Mouse (Mus musculus): Measurements from ENCODE around the gene Xirp1.
A peak's percentile ranks its signal among the peaks of the same experiment; 100 is the strongest.
"Not testable (repeated sequence)": the region's sequence is repeated elsewhere in the genome, so short reads cannot be mapped to it uniquely, and the experiment has no call there.

Xirp1 gene

DNA sequence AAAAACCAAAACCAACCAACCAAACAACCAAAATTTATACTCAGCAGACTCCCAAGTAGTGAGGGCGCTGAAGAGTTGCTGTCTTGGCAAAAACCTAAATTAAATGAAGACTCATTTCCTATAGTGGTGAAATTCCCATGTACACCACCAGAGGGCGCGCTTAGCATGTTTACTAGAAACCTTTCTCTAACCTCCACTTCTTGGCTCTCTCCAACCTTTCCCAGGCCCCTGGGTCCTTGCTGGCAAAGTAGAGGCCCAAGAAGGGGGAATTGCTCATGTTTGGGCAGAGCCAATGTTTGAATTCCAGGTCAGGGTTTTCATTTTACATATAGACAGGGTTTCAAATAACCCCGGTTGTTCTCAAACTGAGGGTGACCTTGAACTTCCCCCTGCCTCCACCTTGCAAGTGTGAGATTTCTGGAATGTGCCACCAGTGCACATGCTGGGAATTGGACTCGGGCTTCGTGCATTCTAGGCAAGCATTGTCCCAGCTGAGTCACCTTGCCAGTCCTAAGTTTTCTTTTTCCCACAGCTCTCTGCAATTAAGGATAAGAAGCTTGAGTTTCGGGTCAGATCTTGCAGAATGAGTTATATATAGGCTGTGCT, 3.0 kb downstream of the Xirp1 start:
- peak; percentile 36 for DNase-seq (ENCODE audit: low read depth, low spot score)

DNA sequence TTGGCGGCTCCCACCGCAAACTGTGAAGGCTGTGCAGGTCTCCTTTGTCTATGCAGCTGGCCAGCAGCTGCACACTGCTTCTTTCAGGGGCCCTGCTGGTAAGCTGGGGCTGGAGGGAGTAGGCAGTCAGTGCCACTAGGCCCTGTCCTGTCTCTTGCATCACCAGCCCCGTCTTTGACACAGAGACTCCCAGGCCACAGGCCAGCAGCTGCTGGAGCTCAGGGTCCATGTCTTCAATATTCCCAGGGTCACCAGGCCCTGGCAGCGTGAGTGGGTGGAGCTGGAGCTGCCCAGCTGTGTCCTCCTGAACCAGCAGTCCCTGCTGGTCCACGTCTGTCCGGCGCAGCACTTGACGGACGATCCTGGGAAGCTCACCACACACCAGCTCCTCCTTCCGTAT, 6.4 kb downstream of the Xirp1 start:
- DNase-seq (ENCODE audit: low read depth, low spot score): no peak

DNA sequence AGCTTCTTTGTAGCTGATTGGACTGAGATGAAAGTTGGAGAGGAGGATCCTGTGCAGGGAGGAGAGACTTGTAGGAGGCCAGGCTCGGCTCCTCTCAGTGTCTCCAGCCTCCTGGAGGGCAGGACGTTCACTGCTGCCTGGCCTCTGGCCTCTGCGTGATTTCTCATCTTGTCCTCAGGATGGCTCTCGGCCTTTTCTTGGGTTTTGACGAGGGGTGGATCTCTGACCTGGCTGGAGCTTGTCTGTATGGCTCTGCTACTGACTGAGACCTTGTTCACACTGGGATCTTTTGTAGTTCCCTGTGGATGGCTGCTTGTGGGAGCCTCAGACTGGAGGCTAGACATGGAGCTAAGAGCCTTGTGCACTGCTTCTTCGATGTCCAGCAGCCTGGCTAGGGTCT, 8.6 kb downstream of the Xirp1 start:
- no peak for DNase-seq (ENCODE audit: low read depth, low spot score)

DNA sequence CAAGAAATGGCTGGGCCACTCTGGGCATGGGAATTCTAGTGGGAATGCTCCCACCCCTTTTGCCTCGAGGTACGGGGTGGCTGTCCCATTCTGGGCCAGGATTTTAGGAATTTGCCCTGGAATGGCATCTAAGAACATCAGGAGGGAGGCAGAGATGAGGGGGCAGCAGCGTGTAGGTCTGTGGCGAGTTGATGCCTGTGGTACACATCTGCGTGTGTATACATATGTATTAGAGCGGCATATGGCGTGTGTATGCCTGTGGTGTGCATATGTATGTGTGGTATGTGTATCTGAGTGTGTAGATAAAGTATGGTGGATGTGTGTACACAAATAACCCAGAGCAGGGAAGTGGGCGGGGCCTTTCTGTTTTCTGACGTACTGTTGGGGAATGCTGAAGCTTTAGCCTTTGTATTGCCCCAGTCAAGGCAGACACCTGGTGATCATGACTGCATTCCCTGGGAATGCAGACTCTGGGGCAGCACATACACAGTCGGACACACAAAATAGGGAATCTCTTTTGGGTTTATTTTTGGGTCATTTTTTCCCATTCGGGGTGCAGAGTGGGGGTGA, 10.1 kb downstream of the Xirp1 start:
- no peak for DNase-seq (ENCODE audit: low read depth, low spot score)

DNA sequence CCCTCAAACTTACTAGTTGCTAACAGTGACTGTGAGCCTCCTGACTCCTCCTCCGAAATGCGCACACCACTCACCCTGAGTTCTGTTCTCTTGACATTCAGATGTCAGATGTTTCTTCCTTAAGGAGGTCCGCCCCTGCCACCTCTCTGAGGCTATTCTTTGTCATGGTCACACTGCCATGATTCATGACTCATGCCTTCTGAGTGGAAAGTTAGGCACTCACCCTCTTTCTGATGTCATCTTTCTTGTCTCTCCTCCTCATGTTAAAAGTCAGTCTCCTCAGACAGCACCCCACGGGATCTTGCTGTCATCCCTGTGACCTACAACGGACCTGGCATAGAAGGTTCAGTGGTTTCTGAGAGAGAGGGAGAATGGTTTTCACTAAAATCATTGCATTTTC, 10.6 kb downstream of the Xirp1 start:
- no peak for DNase-seq (ENCODE audit: low read depth, low spot score)

DNA sequence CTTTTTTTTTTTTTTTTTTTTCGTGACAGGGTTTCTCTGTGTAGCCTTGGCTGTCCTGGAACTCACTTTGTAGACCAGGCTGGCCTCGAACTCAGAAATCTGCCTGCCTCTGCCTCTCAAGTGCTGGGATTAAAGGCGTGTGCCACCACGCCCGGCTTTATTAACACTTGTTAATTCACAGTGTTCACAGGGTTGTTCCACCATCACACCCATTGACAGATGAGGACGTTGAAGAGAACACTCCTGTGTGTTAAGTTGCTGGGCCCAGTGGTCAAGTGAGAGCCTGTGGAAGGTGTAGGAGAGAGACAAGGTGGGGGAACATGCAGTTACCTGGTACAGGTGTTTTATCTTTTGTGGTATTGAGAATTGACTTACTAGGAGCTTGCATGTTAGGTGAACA, 11.2 kb downstream of the Xirp1 start:
- not testable (repeated sequence) for DNase-seq (ENCODE audit: low read depth, low spot score)

DNA sequence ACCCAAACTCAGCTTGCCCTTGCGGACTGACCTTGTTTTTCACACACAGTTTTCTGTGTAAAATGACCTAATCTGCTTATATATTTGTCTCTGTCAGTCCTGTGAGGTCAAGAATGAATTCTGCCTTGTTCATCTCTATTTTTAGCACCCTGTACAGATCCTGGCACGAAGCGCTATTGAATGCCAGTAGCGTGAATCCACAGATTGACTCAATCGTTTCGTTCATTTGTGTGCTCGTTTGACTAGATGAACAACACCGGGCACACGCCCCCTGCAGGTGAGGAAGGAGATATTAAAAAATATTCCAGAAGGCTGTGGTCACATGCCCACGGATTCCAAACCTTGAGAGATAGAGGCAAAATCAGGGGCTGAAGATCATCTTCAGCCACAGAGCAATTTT, 11.9 kb downstream of the Xirp1 start:
- DNase-seq (ENCODE audit: low read depth, low spot score): peak; percentile 47

DNA sequence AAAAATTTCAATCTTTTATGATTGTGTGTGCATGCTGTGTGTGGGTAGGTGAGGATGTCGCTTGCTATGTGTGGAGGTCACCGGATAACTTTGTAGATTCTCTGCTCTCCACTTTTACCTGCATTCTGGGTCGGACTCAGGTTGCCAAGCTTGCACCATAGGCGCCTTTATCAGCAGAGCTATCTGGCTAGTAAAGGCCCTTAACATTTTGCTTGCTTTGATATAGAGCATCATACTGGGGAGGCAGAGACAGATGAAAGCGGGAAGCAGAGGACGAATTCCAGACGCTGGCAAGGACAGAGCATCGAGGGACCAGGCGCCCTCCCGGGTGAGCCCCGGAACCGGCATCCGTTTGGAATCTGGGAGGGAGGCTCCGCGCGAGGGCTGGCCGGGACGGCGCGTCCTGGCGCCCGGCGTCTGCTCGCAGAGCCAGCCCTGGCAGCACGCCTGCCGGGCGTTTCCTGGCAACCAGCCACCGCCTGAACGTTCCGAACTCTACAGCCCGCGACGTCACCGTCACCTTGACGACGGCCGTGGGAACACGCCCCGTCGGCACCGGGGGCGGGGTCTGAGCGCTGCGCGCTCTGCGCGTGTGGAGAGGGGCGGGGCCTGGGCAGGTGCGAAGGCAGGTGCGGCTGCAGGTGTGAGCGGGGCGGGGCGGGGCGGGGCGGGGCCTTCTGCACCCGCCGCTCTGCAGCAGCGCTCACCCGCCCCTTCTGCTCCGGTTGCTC, 12.5 kb downstream of the Xirp1 start:
- DNase-seq (ENCODE audit: low read depth, low spot score): peak; percentile 84

DNA sequence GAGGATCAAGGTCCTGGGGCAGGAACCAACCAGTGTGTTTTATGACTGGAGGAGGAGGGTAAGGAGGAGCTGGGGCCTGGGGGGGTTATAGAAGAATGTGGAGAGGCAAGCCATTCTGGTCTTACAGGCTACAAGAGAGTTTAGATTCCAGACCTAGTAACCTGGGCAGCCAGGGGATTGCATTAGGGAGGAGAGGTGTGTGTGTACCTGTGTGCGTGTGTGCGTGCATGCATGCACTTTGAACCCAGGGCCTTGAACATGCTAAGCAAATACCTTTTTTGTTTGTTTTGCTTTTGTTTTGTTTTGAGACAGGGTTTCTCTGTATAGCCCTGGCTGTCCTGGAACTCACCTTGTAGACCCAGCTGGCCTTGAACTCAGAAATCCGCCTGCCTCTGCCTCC, 13.5 kb downstream of the Xirp1 start:
- DNase-seq (ENCODE audit: low read depth, low spot score): no peak

DNA sequence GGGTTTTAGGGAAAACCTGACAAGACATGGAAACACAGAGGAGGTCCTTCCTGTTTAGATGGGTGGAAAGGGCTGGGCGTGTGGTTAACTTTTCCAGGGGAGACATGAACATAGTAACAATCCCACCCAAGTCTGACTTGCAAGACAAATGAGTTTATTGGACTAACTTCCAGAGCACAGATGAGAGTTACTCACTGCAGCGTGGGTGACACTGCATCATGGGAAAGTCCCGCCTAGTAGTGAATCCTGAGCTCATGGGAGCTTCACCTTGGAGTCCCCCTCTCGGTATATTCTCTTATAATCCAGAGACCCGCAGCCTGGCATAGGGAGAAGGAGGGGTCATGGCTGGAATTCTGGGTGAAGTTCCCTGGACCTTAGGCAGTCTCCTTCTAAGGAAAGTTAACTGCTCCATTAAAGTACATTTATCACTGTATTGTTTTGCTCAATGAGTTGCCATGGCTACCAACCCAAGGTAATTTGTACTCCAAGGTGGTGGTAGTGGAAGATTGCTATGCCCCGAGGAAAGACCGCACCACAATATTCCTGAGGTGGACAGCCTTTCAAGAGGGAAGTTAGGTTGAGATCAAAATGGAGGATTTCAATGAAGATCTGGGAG, 14.1 kb downstream of the Xirp1 start:
- no peak for DNase-seq (ENCODE audit: low read depth, low spot score)

DNA sequence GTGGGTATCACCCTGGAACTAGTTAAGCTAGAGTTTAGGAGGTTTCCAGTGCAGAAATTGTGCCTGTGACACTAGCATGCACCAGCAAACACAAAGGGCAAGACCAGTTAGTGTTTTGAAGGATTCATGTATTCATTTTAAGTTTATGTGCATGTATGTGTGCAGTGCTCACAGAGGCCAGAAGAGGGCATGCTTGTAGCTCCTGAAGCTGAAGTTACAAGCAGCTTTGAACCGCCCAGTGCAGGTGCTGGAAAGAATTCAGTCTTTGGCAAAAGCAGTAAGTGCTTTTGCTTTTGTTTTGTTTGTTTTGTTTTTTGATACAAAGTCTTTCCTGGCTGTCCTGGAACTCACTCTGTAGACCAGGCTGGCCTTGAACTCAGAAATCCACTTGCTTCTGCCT, 15.6 kb downstream of the Xirp1 start:
- DNase-seq (ENCODE audit: low read depth, low spot score): no peak

DNA sequence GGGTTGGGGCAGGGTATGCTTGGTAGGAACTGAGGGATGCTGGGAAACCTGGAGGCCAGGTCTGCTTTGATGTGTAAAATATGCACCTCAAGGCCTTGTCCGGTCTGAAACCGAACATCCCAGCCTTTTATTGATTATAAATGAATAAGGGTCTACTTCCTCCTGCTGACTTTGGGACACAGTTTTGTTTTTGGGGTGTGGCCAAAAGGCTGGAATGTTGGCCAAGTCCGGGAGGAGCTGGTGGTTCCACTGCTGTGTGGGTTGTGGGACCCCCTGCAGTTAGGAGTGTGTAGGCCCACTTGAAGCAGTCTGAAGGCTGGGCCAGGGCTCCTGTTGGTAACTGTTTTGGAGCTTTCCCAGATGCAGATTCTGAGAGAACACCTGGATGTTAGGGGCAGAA, 17.5 kb downstream of the Xirp1 start:
- DNase-seq (ENCODE audit: low read depth, low spot score): no peak

DNA sequence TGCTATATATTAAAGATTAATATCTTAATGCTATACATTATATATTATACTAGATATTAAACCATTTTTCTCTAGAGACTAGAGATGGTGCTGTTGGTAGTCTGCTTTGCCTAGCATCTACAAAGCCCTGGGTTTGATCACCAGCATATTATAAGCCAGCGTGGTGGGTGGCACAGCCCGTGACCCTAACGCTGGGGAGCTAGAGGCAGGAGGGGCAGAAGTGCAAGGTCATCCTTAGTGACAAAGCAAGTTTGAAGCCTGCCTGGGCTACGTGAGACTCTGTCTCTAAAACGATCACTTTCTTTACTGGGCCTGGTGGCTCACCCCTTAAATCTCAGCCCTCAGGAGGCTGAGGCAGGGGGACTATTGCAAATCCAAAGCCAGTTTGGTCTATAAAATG, 20.5 kb downstream of the Xirp1 start:
- no peak for DNase-seq (ENCODE audit: low read depth, low spot score)

DNA sequence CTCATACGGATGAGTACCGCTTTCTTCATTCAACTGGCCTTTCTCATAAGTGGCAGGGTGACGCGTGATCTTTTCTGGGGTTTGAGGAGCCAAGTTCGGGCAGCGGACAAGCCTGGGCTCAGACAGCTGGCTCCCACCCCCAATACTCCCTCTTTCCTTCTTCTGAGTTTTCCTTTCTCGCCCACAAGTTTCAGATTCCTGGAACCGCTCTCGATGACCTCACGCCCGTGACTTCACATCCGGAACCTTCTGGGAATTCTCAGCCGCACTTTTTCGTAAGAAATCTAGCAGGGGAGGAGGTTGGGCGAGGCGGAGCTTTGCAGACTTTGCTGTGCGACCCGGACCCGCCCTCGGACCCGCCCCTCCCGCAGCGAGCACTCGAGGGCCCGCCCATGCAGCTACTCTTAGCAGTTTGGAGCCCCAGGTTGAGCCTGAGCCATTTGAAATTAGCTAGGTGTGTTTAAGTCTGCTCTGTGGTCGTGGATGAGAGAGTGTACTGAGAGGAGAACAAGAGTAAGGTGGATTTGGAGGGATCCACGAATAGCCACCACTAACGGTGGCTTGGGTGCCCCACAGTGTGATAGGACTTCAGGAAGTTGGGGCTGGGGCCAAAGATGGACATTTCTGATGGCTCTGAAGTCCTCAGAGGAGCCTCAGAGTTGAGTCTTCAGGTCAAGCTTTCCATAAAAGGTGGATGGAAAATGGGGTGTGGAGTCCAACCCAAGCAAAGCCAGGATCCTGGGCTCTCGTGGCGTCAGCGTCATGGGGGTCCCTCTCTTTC, 21.3 kb downstream of the Xirp1 start:
- DNase-seq (ENCODE audit: low read depth, low spot score): no peak

DNA sequence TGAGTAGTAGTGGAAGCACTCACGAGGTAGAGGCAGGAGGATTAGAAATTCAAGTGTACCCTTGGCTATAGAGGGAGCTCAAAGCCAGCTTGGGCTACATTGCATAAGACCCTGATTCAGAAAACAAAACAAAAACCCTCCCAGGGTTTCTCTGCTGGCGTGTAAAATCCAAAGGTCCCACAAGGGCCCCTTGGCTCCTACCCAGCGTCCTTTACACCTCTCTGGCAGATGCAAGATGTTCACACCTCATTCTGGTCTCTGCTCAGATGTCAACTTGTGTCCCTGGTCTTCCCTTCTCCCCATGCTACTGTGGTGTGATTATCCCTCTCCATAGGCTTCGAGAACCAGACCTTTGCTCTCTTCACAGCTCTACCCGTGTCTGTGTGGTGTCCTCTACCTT, 22.6 kb downstream of the Xirp1 start:
- no peak for DNase-seq (ENCODE audit: low read depth, low spot score)

DNA sequence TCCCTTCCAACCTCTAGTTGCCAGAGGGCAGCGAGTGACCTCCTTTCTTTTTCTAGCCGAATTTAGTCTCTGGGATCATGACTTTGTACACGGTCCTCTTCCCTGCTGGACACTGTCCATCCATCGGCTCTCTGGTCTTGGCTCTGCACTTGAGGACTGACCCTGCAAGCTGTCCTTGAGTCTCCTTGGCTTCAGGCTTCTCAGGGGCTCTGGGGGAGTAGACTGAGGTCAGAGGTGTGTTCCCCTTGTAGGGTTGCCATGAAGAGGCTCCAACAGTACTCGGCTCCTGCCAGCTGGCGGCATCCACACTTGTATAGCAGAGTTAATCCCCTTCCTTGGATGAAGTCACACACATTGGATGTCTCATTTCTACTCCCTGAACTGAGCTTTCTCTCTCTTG, 23.8 kb downstream of the Xirp1 start:
- no peak for DNase-seq (ENCODE audit: low read depth, low spot score)

DNA sequence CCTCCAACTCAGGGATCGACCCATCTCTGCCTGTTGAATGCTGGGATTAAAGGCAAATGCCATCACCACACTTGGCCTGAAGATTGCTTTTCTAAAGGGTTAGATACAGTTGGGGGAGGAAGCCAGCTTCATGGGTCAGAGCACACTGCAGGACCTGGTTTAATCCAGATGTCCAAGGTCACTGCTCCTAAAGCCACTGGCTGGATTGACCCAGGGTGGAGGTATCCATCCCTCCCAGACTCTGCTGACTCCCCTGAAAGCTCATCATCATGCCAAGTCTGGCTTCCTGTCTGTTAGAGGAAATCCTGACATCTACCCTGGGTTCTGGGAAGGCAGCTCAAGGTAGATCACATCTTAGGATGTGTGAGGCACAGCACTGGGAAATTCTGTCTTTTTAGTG, 24.6 kb downstream of the Xirp1 start:
- no peak for DNase-seq (ENCODE audit: low read depth, low spot score)

DNA sequence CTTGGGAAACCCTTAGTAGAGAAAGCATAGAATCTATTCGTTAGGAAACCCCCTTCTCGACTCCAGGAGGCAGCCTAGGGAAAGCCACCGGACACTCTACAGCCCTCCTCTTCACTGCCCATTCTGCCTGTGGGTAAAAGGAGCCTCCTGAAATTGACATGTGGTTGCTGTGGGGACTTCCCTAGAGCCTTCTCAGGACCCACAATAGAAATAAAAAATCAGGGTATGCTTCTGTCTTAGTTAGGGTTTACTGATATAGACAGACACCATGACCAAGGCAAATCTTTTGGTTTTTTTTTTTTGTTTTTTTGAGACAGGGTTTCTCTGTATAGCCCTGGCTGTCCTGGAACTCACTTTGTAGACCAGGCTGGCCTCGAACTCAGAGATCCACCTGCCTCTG, 27.3 kb downstream of the Xirp1 start:
- no peak for DNase-seq (ENCODE audit: low read depth, low spot score)

DNA sequence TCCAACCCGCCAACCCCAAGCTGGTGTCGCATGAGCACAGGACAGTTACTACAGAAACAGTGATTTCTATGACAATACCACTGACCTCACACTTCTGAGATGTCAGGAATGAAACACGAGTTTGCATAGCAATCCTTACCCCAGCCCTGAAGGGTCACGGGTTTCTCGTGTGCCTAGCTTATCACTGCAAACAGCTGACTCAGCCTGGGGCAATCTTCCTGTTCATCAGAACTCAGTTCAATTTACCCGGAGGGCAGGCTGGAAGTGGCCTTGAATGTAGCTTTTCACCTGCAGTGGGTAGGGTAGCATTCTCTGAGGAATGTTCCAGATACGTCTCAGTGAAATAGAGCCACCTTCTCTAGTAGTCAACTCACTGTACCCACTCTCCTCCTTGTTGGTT, 29.2 kb downstream of the Xirp1 start:
- DNase-seq (ENCODE audit: low read depth, low spot score): no peak

DNA sequence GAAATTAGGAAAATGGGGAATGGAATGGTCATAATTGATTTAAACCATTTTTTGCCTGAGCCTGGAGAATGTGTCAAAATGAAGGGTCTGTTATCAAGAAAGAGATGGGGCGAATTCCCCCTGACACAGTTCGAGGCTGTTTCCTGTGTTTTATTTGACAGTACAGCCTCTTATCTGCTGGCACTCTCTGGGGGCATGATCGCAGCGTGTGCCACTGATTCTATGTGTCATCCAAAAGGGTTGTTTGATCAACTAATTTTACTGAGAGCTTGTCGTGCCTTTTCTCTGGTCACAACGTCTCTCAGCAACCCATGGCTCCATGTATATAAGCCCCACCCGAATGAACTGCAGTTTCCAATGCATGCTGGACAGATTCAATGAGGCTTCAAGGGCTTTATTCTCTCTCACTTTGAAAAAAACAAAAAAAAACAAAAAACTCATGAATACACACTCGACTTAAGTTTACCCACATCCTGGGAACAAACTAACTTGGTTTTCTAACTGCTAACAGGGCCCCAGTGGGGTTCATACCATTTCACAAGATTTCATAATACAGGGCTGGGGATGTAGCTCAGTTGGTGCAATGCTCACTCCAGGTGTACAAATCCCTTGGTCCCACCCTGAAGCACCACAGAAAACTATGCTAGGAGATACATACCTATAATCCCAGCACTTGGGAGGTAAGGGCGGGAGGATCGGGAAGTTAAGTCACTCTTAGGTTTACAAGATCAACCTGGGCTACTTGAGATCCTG, 30.1 kb downstream of the Xirp1 start:
- no peak for DNase-seq (ENCODE audit: low read depth, low spot score)

DNA sequence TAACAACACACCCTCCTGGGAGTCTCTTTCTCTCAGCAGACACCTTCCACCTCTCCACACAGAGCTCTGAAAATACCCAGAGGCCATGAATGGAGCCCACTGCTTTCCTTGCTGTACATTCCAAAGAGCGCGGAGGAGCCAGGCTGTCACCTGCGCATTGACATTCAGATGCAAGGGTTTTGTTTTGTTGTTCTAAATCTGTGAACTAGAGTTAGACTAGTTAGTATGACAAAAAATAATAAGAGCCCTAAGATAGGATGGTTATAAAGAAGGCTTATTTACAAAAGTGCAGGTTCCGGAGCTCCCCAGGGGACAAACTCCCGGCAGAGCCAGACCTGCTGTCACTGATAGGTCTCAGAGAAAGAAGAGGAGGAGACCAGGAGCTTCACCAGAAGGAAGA, 32.1 kb downstream of the Xirp1 start:
- no peak for DNase-seq (ENCODE audit: low read depth, low spot score)

Data from retina, adult 2 months (tissue).